Comparison of ENCODE assay signal across 12 mouse cellular contexts in genomic region chr10:74987698-74988470, GRCm38 (mm10). TPM values are rescaled to one million over a fixed set of nuclear protein-coding genes. Genes with fewer than 3 reads are reported as not detected.
A peak's percentile ranks its signal among the peaks of the same experiment; 100 is the strongest.
DNase-seq lines count a peak whose midpoint lies in the region; ATAC-seq and TF ChIP-seq lines count a peak whose summit lies in the region.
"Had no signal": no experiment of that assay in that cellular context is flagged by ENCODE, and none has a peak within 500 bp of the region (broad histone marks: within the 10 kb centered on the region; RNA-seq: fewer than 3 reads in every experiment).

No protein-coding gene starts in this region.

- H3K27ac ChIP-seq in heart, embryonic 10.5 days = peak overlapping the region; percentile 77
- H3K27ac ChIP-seq in lung, embryonic 14.5 days (ENCODE audit: low read depth) = no peak overlapping the region
- no peak overlapping the region for H3K27ac ChIP-seq in intestine, embryonic 14.5 days (ENCODE audit: low read depth)

- peaks cover 34% of the 10 kb centered on the region for H3K27me3 ChIP-seq in heart, embryonic 10.5 days (ENCODE audit: insufficient read depth, poor library complexity, severe bottlenecking)
- no peaks in the 10 kb centered on the region; the same call in 1 of the 2 replicates for H3K27me3 ChIP-seq in lung, embryonic 14.5 days (ENCODE audit: insufficient read depth, low read length)
- H3K27me3 ChIP-seq in intestine, embryonic 14.5 days (replicated peaks; ENCODE audit: control insufficient read depth, insufficient read depth, low read length) = no peaks in the 10 kb centered on the region
- H3K27me3 ChIP-seq in splenic B cell, adult 2 months (ENCODE audit: control insufficient read depth, insufficient read depth, low read length, poor library complexity, severe bottlenecking) = no peaks in the 10 kb centered on the region
- H3K27me3 ChIP-seq: CH12.LX had no signal

- no peak overlapping the region for H3K9ac ChIP-seq in lung, embryonic 14.5 days
- no peak overlapping the region for H3K9ac ChIP-seq in intestine, embryonic 14.5 days (ENCODE audit: low read length)

- 44% methylated on average over 14 of the region's 14 CpGs for WGBS in heart, embryonic 10.5 days
- WGBS in lung, embryonic 14.5 days = 46% methylated on average over 14 of the region's 14 CpGs
- WGBS in intestine, embryonic 14.5 days = 56% methylated on average over 14 of the region's 14 CpGs

- no peak for TF ChIP-seq CTCF in lung, embryonic 14.5 days (IDR thresholded peaks at IDR 0.05; ENCODE audit: low read depth)

- no peaks in the 10 kb centered on the region for H3K9me3 ChIP-seq in heart, embryonic 10.5 days
- H3K9me3 ChIP-seq in lung, embryonic 14.5 days (ENCODE audit: low read depth, low read length) = no peaks in the 10 kb centered on the region
- no peaks in the 10 kb centered on the region for H3K9me3 ChIP-seq in intestine, embryonic 14.5 days (ENCODE audit: control insufficient read depth, low read length)

- H3K4me2 ChIP-seq in lung, embryonic 14.5 days = no peak overlapping the region
- no peak overlapping the region for H3K4me2 ChIP-seq in intestine, embryonic 14.5 days (ENCODE audit: low read length)

- H3K4me3 ChIP-seq in heart, embryonic 10.5 days = no peak overlapping the region
- H3K4me3 ChIP-seq in lung, embryonic 14.5 days (ENCODE audit: low read depth, low read length) = no peak overlapping the region
- no peak overlapping the region for H3K4me3 ChIP-seq in intestine, embryonic 14.5 days (ENCODE audit: low read depth, low read length)

- peaks cover 36% of the 10 kb centered on the region for H3K4me1 ChIP-seq in heart, embryonic 10.5 days
- H3K4me1 ChIP-seq in lung, embryonic 14.5 days (ENCODE audit: insufficient read depth) = no peaks in the 10 kb centered on the region
- peaks cover 5% of the 10 kb centered on the region; the same call in 1 of the 2 replicates for H3K4me1 ChIP-seq in intestine, embryonic 14.5 days (replicated peaks; ENCODE audit: control insufficient read depth, insufficient read depth, low read length)

- ATAC-seq in lung, embryonic 14.5 days (ENCODE audit: insufficient read depth) = peak; percentile 22; the same call in 1 of the 2 replicates
- peak; percentile 70 for ATAC-seq in intestine, embryonic 14.5 days (replicated peaks; ENCODE audit: low FRiP score, low TSS enrichment, low read depth)
- ATAC-seq: midbrain, embryonic 16.5 days had no signal

- 0 out of 2 replicates have a peak, but pooled peaks cover 2% of the 10 kb centered on the region for H3K36me3 ChIP-seq in heart, embryonic 10.5 days
- H3K36me3 ChIP-seq in lung, embryonic 14.5 days (ENCODE audit: insufficient read depth) = no peaks in the 10 kb centered on the region
- no peaks in the 10 kb centered on the region for H3K36me3 ChIP-seq in intestine, embryonic 14.5 days (ENCODE audit: control insufficient read depth, insufficient read depth, low read length)
- H3K36me3 ChIP-seq in splenic B cell, adult 2 months (ENCODE audit: control insufficient read depth, insufficient read depth, low read length, poor library complexity, severe bottlenecking) = no peaks in the 10 kb centered on the region

- intact Hi-C loops in heart, postnatal 14 days (cut with DNase I) = no loop called here

- DNase-seq in heart, embryonic 10.5 days (ENCODE audit: low spot score) = no peak
- DNase-seq in heart, postnatal 14 days = no peak
- peak; percentile 39 for DNase-seq in lung, embryonic 14.5 days
- no peak for DNase-seq in lung, postnatal 10 days
- no peak for DNase-seq in intestine, embryonic 14.5 days (ENCODE audit: low spot score)
- DNase-seq in splenic B cell, adult 2 months (ENCODE audit: low read depth, low spot score) = peak; percentile 10
- no peak for DNase-seq in spleen, postnatal 10 days (ENCODE audit: low spot score in 2 of 2)
- DNase-seq in adrenal gland, postnatal 10 days = no peak
- DNase-seq: gastrocnemius, postnatal 25 days; kidney, postnatal 25 days had no signal

RNA-seq across cellular contexts. Expression of gene Gnaz, which starts 20.9 kb away (rescaled TPM):
- polyA plus RNA-seq in heart, embryonic 10.5 days (2016; fragmentation: Nextera tagmentation; extraction: Ambion mirVana) = 2.0 and 4.2 TPM in 2 replicates
- under 1 TPM; 0.60 to 0.98 TPM for total RNA-seq in heart, postnatal 14 days (2021)
- polyA plus RNA-seq in lung, embryonic 14.5 days (2014; fragmentation: Nextera tagmentation; extraction: Ambion mirVana) = 2.9 and 3.2 TPM in 2 replicates
- 3.9 and 4.6 TPM in 2 replicates for polyA plus RNA-seq in intestine, embryonic 14.5 days (2014; fragmentation: Nextera tagmentation; extraction: Ambion mirVana)
- 1 to 10 TPM; 2.0 to 4.8 TPM for total RNA-seq in adrenal gland, postnatal 10 days (2021)

RNA-seq across cellular contexts. Expression of gene Rsph14, which starts 44.5 kb away (rescaled TPM):
- polyA plus RNA-seq in heart, embryonic 10.5 days (2016; fragmentation: Nextera tagmentation; extraction: Ambion mirVana) = not detected in 2 replicates
- not detected for total RNA-seq in heart, postnatal 14 days (2021)
- polyA plus RNA-seq in lung, embryonic 14.5 days (2014; fragmentation: Nextera tagmentation; extraction: Ambion mirVana) = not detected in 2 replicates
- not detected in 2 replicates for polyA plus RNA-seq in intestine, embryonic 14.5 days (2014; fragmentation: Nextera tagmentation; extraction: Ambion mirVana)
- under 1 TPM in 1 of 2 experiments, not detected in 1; 0.39 TPM for total RNA-seq in adrenal gland, postnatal 10 days (2021)
- total RNA-seq: CH12.LX; gastrocnemius, postnatal 25 days had no signal

RNA-seq across cellular contexts. Expression of gene Rab36, which starts 49.0 kb away (rescaled TPM):
- polyA plus RNA-seq in heart, embryonic 10.5 days (2016; fragmentation: Nextera tagmentation; extraction: Ambion mirVana) = 5.8 and 8.6 TPM in 2 replicates
- 1 to 10 TPM in 1 of 2 experiments, under 1 TPM in 1; 0.80 to 1.2 TPM for total RNA-seq in heart, postnatal 14 days (2021)
- polyA plus RNA-seq in lung, embryonic 14.5 days (2014; fragmentation: Nextera tagmentation; extraction: Ambion mirVana) = 12.8 and 14.8 TPM in 2 replicates
- polyA plus RNA-seq in intestine, embryonic 14.5 days (2014; fragmentation: Nextera tagmentation; extraction: Ambion mirVana) = 8.2 and 8.9 TPM in 2 replicates
- 10 to 100 TPM in 1 of 2 experiments, 1 to 10 TPM in 1; 7.1 to 12.5 TPM for total RNA-seq in adrenal gland, postnatal 10 days (2021)

Comparison
In these comparisons a context has a peak if more than half of its experiments do, and no peak if none do; other contexts are left out.
1. DNase-seq: peak in lung, embryonic 14.5 days (single experiment) and splenic B cell, adult 2 months (single experiment); none in heart, embryonic 10.5 days (single experiment), heart, postnatal 14 days (0 of 2), lung, postnatal 10 days (single experiment), intestine, embryonic 14.5 days (single experiment), spleen, postnatal 10 days (0 of 2) and adrenal gland, postnatal 10 days (single experiment).